Mouse (Mus musculus) ovary, postnatal 36 days (tissue): Measurements from ENCODE around the gene Cd2.

Experiments used
- DNase-seq: peaks from one replicate; pipeline ENCODE4 v3.0.0; 2022; ENCODE audit warnings: low spot score, mixed read lengths

Gene Cd2

GRCm38 (mm10) chr3:101228868-101229550 is 58.7 kb downstream of the Cd2 start:
- no peak for DNase-seq

GRCm38 (mm10) chr3:101228066-101228465 is 59.7 kb downstream of the Cd2 start:
- DNase-seq = no peak
